Mouse (Mus musculus) ES-Bruce4 (cell line): ENCODE data around the gene Gemin4.

Experiments
- CTCF ChIP-seq: IDR thresholded peaks from one replicate; pipeline ENCODE4 v1.8.1; 2011; ENCODE audit warnings: low read depth, low read length
- EP300 ChIP-seq: IDR thresholded peaks from 2 replicates; pipeline ENCODE4 v1.6.1; 2011; ENCODE audit warnings: low read depth, low read length; ENCODE audit not compliant: insufficient read depth
- POLR2A ChIP-seq: IDR thresholded peaks from one replicate; pipeline ENCODE4 v1.8.1; 2011; ENCODE audit warnings: low read length; ENCODE audit not compliant: insufficient read depth

DNA sequence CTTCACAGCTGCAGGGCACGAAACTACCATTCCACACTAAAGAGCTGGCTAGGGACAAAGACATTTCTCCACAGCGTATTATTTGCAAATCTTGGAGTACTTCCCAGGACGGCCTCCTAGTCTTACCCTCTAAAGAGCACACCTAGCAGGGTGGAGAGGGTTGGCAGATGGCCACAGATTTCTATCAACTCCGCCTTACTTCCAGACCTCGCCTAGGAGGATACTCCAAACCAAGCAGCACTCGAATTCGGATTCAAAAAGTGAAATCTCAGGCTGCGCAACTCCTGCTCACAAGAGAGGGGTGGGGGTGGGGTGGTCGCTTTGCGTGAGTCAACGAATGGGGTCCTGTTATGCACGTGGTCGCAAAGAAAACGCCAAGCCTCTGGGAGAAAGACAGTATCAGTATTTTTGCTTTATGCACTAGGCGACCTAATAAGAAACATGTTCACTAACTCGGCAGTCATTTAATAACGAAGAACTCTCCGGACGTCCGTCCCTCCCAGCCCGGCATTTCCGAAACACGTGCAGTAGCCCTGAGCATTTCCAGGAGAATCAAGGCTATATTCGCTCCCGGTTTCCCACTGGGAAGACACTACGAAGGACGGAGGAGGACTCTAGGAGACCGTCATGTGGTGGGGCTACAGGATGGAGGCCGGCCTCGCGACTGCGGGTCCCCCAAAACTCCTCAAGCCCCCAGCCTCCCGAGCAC lies 629 bp downstream of the Gemin4 start:
- TF ChIP-seq POLR2A: no peak
- TF ChIP-seq CTCF: no peak
- no peak for TF ChIP-seq EP300
